Mouse (Mus musculus) limb, embryonic 15.5 days (tissue): ENCODE measurements around the gene Gpr132. TPM values are rescaled to one million over a fixed set of nuclear protein-coding genes. Genes with fewer than 3 reads are reported as not detected.
A peak's percentile ranks its signal among the peaks of the same experiment; 100 is the strongest.
"Not testable (repeated sequence)": the region's sequence is repeated elsewhere in the genome, so short reads cannot be mapped to it uniquely, and the experiment has no call there.

Experiments
- ATAC-seq: fragments of 200-750 bp; cut with Nextera tagmentation; 2 replicates; pipeline ENCODE4 v1.8.0; 2017; ENCODE audit warnings: low read depth, moderate TSS enrichment; ENCODE audit not compliant: insufficient number of reproducible peaks, low FRiP score, low TSS enrichment
- H3K27ac ChIP-seq: fragments of 300-500 bp; sonication (generic); 2 replicates; pipeline ENCODE4 v1.5.1; 2015; ENCODE audit warnings: moderate library complexity, mild to moderate bottlenecking, inconsistent platforms
- H3K27me3 ChIP-seq: fragments of 300-500 bp; sonication (generic); 2 replicates; pipeline ENCODE4 v1.6.1; 2015; ENCODE audit warnings: inconsistent platforms
- H3K36me3 ChIP-seq: fragments of 300-500 bp; sonication (generic); 2 replicates; pipeline ENCODE4 v1.6.1; 2015; ENCODE audit warnings: inconsistent platforms
- H3K4me1 ChIP-seq: fragments of 300-500 bp; sonication (generic); 2 replicates; pipeline ENCODE4 v1.6.1; 2015; ENCODE audit warnings: inconsistent platforms
- H3K4me2 ChIP-seq: fragments of 300-500 bp; sonication (generic); 2 replicates; pipeline ENCODE4 v1.6.1; 2015; ENCODE audit warnings: mild to moderate bottlenecking, inconsistent platforms
- H3K4me3 ChIP-seq: fragments of 300-500 bp; sonication (generic); 2 replicates; pipeline ENCODE4 v1.5.1; 2015; ENCODE audit warnings: mild to moderate bottlenecking, inconsistent platforms
- H3K9ac ChIP-seq: fragments of 300-500 bp; sonication (generic); 2 replicates; pipeline ENCODE4 v1.6.1; 2015; ENCODE audit warnings: inconsistent platforms
- H3K9me3 ChIP-seq: fragments of 300-500 bp; sonication (generic); 2 replicates; pipeline ENCODE4 v1.6.1; 2016; ENCODE audit warnings: inconsistent platforms
- WGBS: fragments of 180-500 bp; shearing (Covaris S2); methylation state at CpG from one replicate; pipeline ENCODE4 v1.1.7; 2015; 5-methylcytosine and 5-hydroxymethylcytosine counted together
- polyA plus RNA-seq: library from polyadenylated mRNA; unstranded; fragments of >200 nt; fragmentation: Nextera tagmentation; extraction: Ambion mirVana; gene quantifications from 2 replicates; pipeline ENCODE4 v1.2.1, GENCODE M21; 2015

Gene Gpr132
- polyA plus RNA-seq, 1 experiment from 2014 or later = 0.41 TPM

- H3K4me1 ChIP-seq = peaks cover 45% of the 10 kb centered on the region
- peaks cover 37% of the 10 kb centered on the region for H3K36me3 ChIP-seq
These were observed 39.4 kb downstream of the Gpr132 start for GRCm38 (mm10) chr12:112828501-112829243.

GRCm38 (mm10) chr12:112825901-112826300, 42.1 kb downstream of the Gpr132 start:
- Histone ChIP-seq H3K27me3 (no peaks in the 10 kb centered on the region), H3K4me3 (no peak overlapping the region), H3K36me3 (peaks cover 45% of the 10 kb centered on the region), H3K9ac (no peak overlapping the region), H3K27ac (0 out of 2 replicates have a peak overlapping the region, but pooled peaks have one; percentile 7), H3K4me1 (peaks cover 47% of the 10 kb centered on the region), H3K4me2 (no peak overlapping the region), H3K9me3 (no peaks in the 10 kb centered on the region)
- 75% methylated on average over 5 of the region's 5 CpGs for WGBS
- no peak for ATAC-seq

More at GRCm38 (mm10) chr12:112828501-112829243, 39.4 kb downstream of the Gpr132 start:
- peak overlapping the region; percentile 58 for H3K4me2 ChIP-seq
- no peaks in the 10 kb centered on the region for H3K9me3 ChIP-seq
- peak overlapping the region; percentile 87 for H3K9ac ChIP-seq
- under 1% methylated on average over 47 of the region's 51 CpGs for WGBS
- ATAC-seq = peak; percentile 71
- no peaks in the 10 kb centered on the region for H3K27me3 ChIP-seq
- H3K27ac ChIP-seq = peak overlapping the region; percentile 89
- H3K4me3 ChIP-seq = peak overlapping the region; percentile 86

- no peak overlapping the region for H3K4me3 ChIP-seq
- no peak overlapping the region for H3K4me2 ChIP-seq
- H3K4me1 ChIP-seq = peaks cover 39% of the 10 kb centered on the region
- no peaks in the 10 kb centered on the region for H3K9me3 ChIP-seq
- WGBS = 65% methylated on average over 4 of the region's 4 CpGs
- peak overlapping the region; percentile 48 for H3K27ac ChIP-seq
- ATAC-seq = no peak
- H3K9ac ChIP-seq = no peak overlapping the region
- H3K27me3 ChIP-seq = no peaks in the 10 kb centered on the region
- peaks cover 70% of the 10 kb centered on the region for H3K36me3 ChIP-seq
These were observed 44.8 kb downstream of the Gpr132 start for GRCm38 (mm10) chr12:112823221-112823620.

- peaks cover 73% of the 10 kb centered on the region for H3K36me3 ChIP-seq
- H3K4me1 ChIP-seq = peaks cover 33% of the 10 kb centered on the region
- 0 out of 2 replicates have a peak overlapping the region, but pooled peaks have one; percentile 51 for H3K27ac ChIP-seq
- no peak for ATAC-seq
- no peak overlapping the region for H3K4me2 ChIP-seq
- no peaks in the 10 kb centered on the region for H3K27me3 ChIP-seq
- no peaks in the 10 kb centered on the region for H3K9me3 ChIP-seq
- no peak overlapping the region for H3K9ac ChIP-seq
- no peak overlapping the region for H3K4me3 ChIP-seq
- WGBS = 66% methylated on average over 2 of the region's 2 CpGs
These were observed 45.4 kb downstream of the Gpr132 start for GRCm38 (mm10) chr12:112822676-112823075.

- 77% methylated on average over 4 of the region's 4 CpGs for WGBS
- no peak overlapping the region for H3K4me3 ChIP-seq
- peaks cover 26% of the 10 kb centered on the region for H3K4me1 ChIP-seq
- no peaks in the 10 kb centered on the region for H3K9me3 ChIP-seq
- H3K9ac ChIP-seq = no peak overlapping the region
- no peak overlapping the region for H3K4me2 ChIP-seq
- peaks cover 73% of the 10 kb centered on the region for H3K36me3 ChIP-seq
- ATAC-seq = no peak
- H3K27ac ChIP-seq = no peak overlapping the region
- H3K27me3 ChIP-seq = no peaks in the 10 kb centered on the region
These were observed 46.1 kb downstream of the Gpr132 start for GRCm38 (mm10) chr12:112821974-112822373.

- Histone ChIP-seq H3K4me1 (peaks cover 19% of the 10 kb centered on the region), H3K27ac (no peak overlapping the region), H3K27me3 (no peaks in the 10 kb centered on the region), H3K4me3 (no peak overlapping the region), H3K9me3 (no peaks in the 10 kb centered on the region), H3K4me2 (no peak overlapping the region), H3K36me3 (peaks cover 76% of the 10 kb centered on the region), H3K9ac (no peak overlapping the region)
- 72% methylated on average over 1 of the region's 1 CpGs for WGBS
- no peak for ATAC-seq
These were observed 46.8 kb downstream of the Gpr132 start for GRCm38 (mm10) chr12:112821216-112821615.

- H3K36me3 ChIP-seq = peaks cover 76% of the 10 kb centered on the region
- H3K4me3 ChIP-seq = no peak overlapping the region
- H3K4me2 ChIP-seq = no peak overlapping the region
- WGBS = 83% methylated on average over 12 of the region's 12 CpGs
- no peaks in the 10 kb centered on the region for H3K9me3 ChIP-seq
- ATAC-seq = no peak
- peaks cover 15% of the 10 kb centered on the region for H3K4me1 ChIP-seq
- H3K27ac ChIP-seq = no peak overlapping the region
- H3K27me3 ChIP-seq = no peaks in the 10 kb centered on the region
- H3K9ac ChIP-seq = no peak overlapping the region
These were observed 47.5 kb downstream of the Gpr132 start for GRCm38 (mm10) chr12:112820401-112820999.

GRCm38 (mm10) chr12:112819057-112819662, 48.9 kb downstream of the Gpr132 start:
- WGBS = 87% methylated on average over 8 of the region's 8 CpGs
- H3K9me3 ChIP-seq = no peaks in the 10 kb centered on the region
- ATAC-seq = no peak
- no peak overlapping the region for H3K4me3 ChIP-seq
- peaks cover 76% of the 10 kb centered on the region for H3K36me3 ChIP-seq
- H3K9ac ChIP-seq = no peak overlapping the region
- no peak overlapping the region for H3K4me2 ChIP-seq
- peaks cover 11% of the 10 kb centered on the region for H3K4me1 ChIP-seq
- no peak overlapping the region for H3K27ac ChIP-seq
- H3K27me3 ChIP-seq = no peaks in the 10 kb centered on the region

GRCm38 (mm10) chr12:112816866-112817265, 51.2 kb downstream of the Gpr132 start:
- peaks cover 80% of the 10 kb centered on the region for H3K36me3 ChIP-seq
- WGBS = 75% methylated on average over 7 of the region's 7 CpGs
- not testable (repeated sequence) for H3K4me2 ChIP-seq, H3K27ac ChIP-seq, H3K27me3 ChIP-seq, H3K4me1 ChIP-seq, ATAC-seq, H3K9me3 ChIP-seq, H3K4me3 ChIP-seq, H3K9ac ChIP-seq

- Histone ChIP-seq H3K4me1 (peaks cover 4% of the 10 kb centered on the region; the same call in 1 of the 2 replicates), H3K4me3 (no peak overlapping the region), H3K9ac (no peak overlapping the region), H3K27ac (no peak overlapping the region), H3K9me3 (no peaks in the 10 kb centered on the region), H3K27me3 (no peaks in the 10 kb centered on the region), H3K36me3 (peaks cover 76% of the 10 kb centered on the region), H3K4me2 (no peak overlapping the region)
- no peak for ATAC-seq
- 56% methylated on average over 4 of the region's 4 CpGs for WGBS
These were observed 51.7 kb downstream of the Gpr132 start for GRCm38 (mm10) chr12:112816294-112816693.

- H3K9ac ChIP-seq = no peak overlapping the region
- peaks cover 64% of the 10 kb centered on the region for H3K36me3 ChIP-seq
- H3K27me3 ChIP-seq = no peaks in the 10 kb centered on the region; the same call in 1 of the 2 replicates
- peak overlapping the region; percentile 64 for H3K27ac ChIP-seq
- no peak overlapping the region for H3K4me2 ChIP-seq
- no peaks in the 10 kb centered on the region for H3K9me3 ChIP-seq
- no peak overlapping the region for H3K4me3 ChIP-seq
- H3K4me1 ChIP-seq = peaks cover 8% of the 10 kb centered on the region
- ATAC-seq = no peak
- WGBS = 70% methylated on average over 14 of the region's 14 CpGs
These were observed 53.2 kb downstream of the Gpr132 start for GRCm38 (mm10) chr12:112814682-112815470.
